Mouse (Mus musculus): ENCODE data around the gene Gm8127. TPM values are rescaled to one million over a fixed set of nuclear protein-coding genes. Genes with fewer than 3 reads are reported as not detected.
"Not testable (repeated sequence)": the region's sequence is repeated elsewhere in the genome, so short reads cannot be mapped to it uniquely, and the experiment has no call there.

Gm8127 gene
- polyA plus RNA-seq, 1 experiment from 2014 or later = not detected

GRCm38 (mm10) chr14:43274986-43275511 lies 18.6 kb downstream of the Gm8127 start, which contains the start of gene Gm9732:
Gene Gm9732, plus strand, starts transcription at chr14:43275036.
- ATAC-seq (ENCODE audit: low FRiP score); H3K9ac ChIP-seq (ENCODE audit: low read length); DNase-seq (ENCODE audit: low spot score, missing footprints); H3K36me3 ChIP-seq (ENCODE audit: control insufficient read depth, insufficient read depth, low read length); H3K4me1 ChIP-seq (ENCODE audit: control insufficient read depth, insufficient read depth, low read length); H3K4me2 ChIP-seq; H3K9me3 ChIP-seq (ENCODE audit: control insufficient read depth, low read length); H3K27me3 ChIP-seq (ENCODE audit: control insufficient read depth, insufficient read depth, low read length); H3K4me3 ChIP-seq (ENCODE audit: low read depth, low read length); H3K27ac ChIP-seq (ENCODE audit: low read depth, low read length): not testable (repeated sequence)
- 87% methylated on average over 8 of the region's 8 CpGs for WGBS

- H3K36me3 ChIP-seq (ENCODE audit: control insufficient read depth, insufficient read depth, low read length); H3K27ac ChIP-seq (ENCODE audit: low read depth, low read length); H3K9me3 ChIP-seq (ENCODE audit: control insufficient read depth, low read length); H3K27me3 ChIP-seq (ENCODE audit: control insufficient read depth, insufficient read depth, low read length); H3K4me2 ChIP-seq; ATAC-seq (ENCODE audit: low FRiP score); H3K4me3 ChIP-seq (ENCODE audit: low read depth, low read length); H3K4me1 ChIP-seq (ENCODE audit: control insufficient read depth, insufficient read depth, low read length); H3K9ac ChIP-seq (ENCODE audit: low read length); DNase-seq (ENCODE audit: low spot score, missing footprints): not testable (repeated sequence)
- WGBS = 55% methylated on average over 1 of the region's 1 CpGs
Observed at GRCm38 (mm10) chr14:43273161-43273560, 20.5 kb downstream of the Gm8127 start.

GRCm38 (mm10) chr14:43269211-43269610 lies 24.4 kb downstream of the Gm8127 start:
- H3K9me3 ChIP-seq (ENCODE audit: control insufficient read depth, low read length); H3K4me2 ChIP-seq; ATAC-seq (ENCODE audit: low FRiP score); DNase-seq (ENCODE audit: low spot score, missing footprints); H3K27me3 ChIP-seq (ENCODE audit: control insufficient read depth, insufficient read depth, low read length); H3K4me1 ChIP-seq (ENCODE audit: control insufficient read depth, insufficient read depth, low read length); H3K27ac ChIP-seq (ENCODE audit: low read depth, low read length); H3K4me3 ChIP-seq (ENCODE audit: low read depth, low read length); H3K36me3 ChIP-seq (ENCODE audit: control insufficient read depth, insufficient read depth, low read length); H3K9ac ChIP-seq (ENCODE audit: low read length): not testable (repeated sequence)
- WGBS = 79% methylated on average over 3 of the region's 3 CpGs

GRCm38 (mm10) chr14:43268521-43269084 lies 25.0 kb downstream of the Gm8127 start:
- not testable (repeated sequence) for H3K9me3 ChIP-seq (ENCODE audit: control insufficient read depth, low read length); H3K27ac ChIP-seq (ENCODE audit: low read depth, low read length); DNase-seq (ENCODE audit: low spot score, missing footprints); H3K4me1 ChIP-seq (ENCODE audit: control insufficient read depth, insufficient read depth, low read length); H3K9ac ChIP-seq (ENCODE audit: low read length); ATAC-seq (ENCODE audit: low FRiP score); H3K36me3 ChIP-seq (ENCODE audit: control insufficient read depth, insufficient read depth, low read length); H3K4me3 ChIP-seq (ENCODE audit: low read depth, low read length); H3K4me2 ChIP-seq; H3K27me3 ChIP-seq (ENCODE audit: control insufficient read depth, insufficient read depth, low read length)
- WGBS = 54% methylated on average over 2 of the region's 2 CpGs

- not testable (repeated sequence) for H3K4me2 ChIP-seq; H3K9ac ChIP-seq (ENCODE audit: low read length); DNase-seq (ENCODE audit: low spot score, missing footprints); H3K27ac ChIP-seq (ENCODE audit: low read depth, low read length); H3K36me3 ChIP-seq (ENCODE audit: control insufficient read depth, insufficient read depth, low read length); H3K4me3 ChIP-seq (ENCODE audit: low read depth, low read length); H3K9me3 ChIP-seq (ENCODE audit: control insufficient read depth, low read length); H3K4me1 ChIP-seq (ENCODE audit: control insufficient read depth, insufficient read depth, low read length); H3K27me3 ChIP-seq (ENCODE audit: control insufficient read depth, insufficient read depth, low read length); ATAC-seq (ENCODE audit: low FRiP score)
- 89% methylated on average over 3 of the region's 3 CpGs for WGBS
Observed at GRCm38 (mm10) chr14:43263421-43263820, 30.2 kb downstream of the Gm8127 start.

- not testable (repeated sequence) for H3K4me3 ChIP-seq (ENCODE audit: low read depth, low read length); DNase-seq (ENCODE audit: low spot score, missing footprints); H3K4me2 ChIP-seq; H3K4me1 ChIP-seq (ENCODE audit: control insufficient read depth, insufficient read depth, low read length); H3K36me3 ChIP-seq (ENCODE audit: control insufficient read depth, insufficient read depth, low read length); H3K9me3 ChIP-seq (ENCODE audit: control insufficient read depth, low read length); ATAC-seq (ENCODE audit: low FRiP score); H3K9ac ChIP-seq (ENCODE audit: low read length); H3K27ac ChIP-seq (ENCODE audit: low read depth, low read length); H3K27me3 ChIP-seq (ENCODE audit: control insufficient read depth, insufficient read depth, low read length)
- WGBS = 86% methylated on average over 2 of the region's 4 CpGs
Observed at GRCm38 (mm10) chr14:43258349-43258748, 35.3 kb downstream of the Gm8127 start, which contains the start of gene Gm8126. Gene Gm8126, plus strand, starts transcription at chr14:43258649.

GRCm38 (mm10) chr14:43256511-43256910 lies 37.1 kb downstream of the Gm8127 start:
- not testable (repeated sequence) for H3K27ac ChIP-seq (ENCODE audit: low read depth, low read length); H3K9ac ChIP-seq (ENCODE audit: low read length); DNase-seq (ENCODE audit: low spot score, missing footprints); ATAC-seq (ENCODE audit: low FRiP score); H3K27me3 ChIP-seq (ENCODE audit: control insufficient read depth, insufficient read depth, low read length); H3K4me1 ChIP-seq (ENCODE audit: control insufficient read depth, insufficient read depth, low read length); H3K36me3 ChIP-seq (ENCODE audit: control insufficient read depth, insufficient read depth, low read length); H3K4me2 ChIP-seq; H3K9me3 ChIP-seq (ENCODE audit: control insufficient read depth, low read length); H3K4me3 ChIP-seq (ENCODE audit: low read depth, low read length)
- WGBS = 71% methylated on average over 1 of the region's 1 CpGs

- H3K9me3 ChIP-seq (ENCODE audit: control insufficient read depth, low read length); H3K27me3 ChIP-seq (ENCODE audit: control insufficient read depth, insufficient read depth, low read length); H3K4me1 ChIP-seq (ENCODE audit: control insufficient read depth, insufficient read depth, low read length); H3K4me2 ChIP-seq; ATAC-seq (ENCODE audit: low FRiP score); H3K36me3 ChIP-seq (ENCODE audit: control insufficient read depth, insufficient read depth, low read length); H3K9ac ChIP-seq (ENCODE audit: low read length); H3K27ac ChIP-seq (ENCODE audit: low read depth, low read length); H3K4me3 ChIP-seq (ENCODE audit: low read depth, low read length): not testable (repeated sequence)
- WGBS = 27% methylated on average over 5 of the region's 6 CpGs
- DNase-seq (ENCODE audit: low spot score, missing footprints) = peak; percentile 59
Observed at GRCm38 (mm10) chr14:43250549-43251253, 42.9 kb downstream of the Gm8127 start.

- H3K4me2 ChIP-seq; H3K27ac ChIP-seq (ENCODE audit: low read depth, low read length); H3K4me1 ChIP-seq (ENCODE audit: control insufficient read depth, insufficient read depth, low read length); ATAC-seq (ENCODE audit: low FRiP score); H3K9ac ChIP-seq (ENCODE audit: low read length); H3K9me3 ChIP-seq (ENCODE audit: control insufficient read depth, low read length); H3K27me3 ChIP-seq (ENCODE audit: control insufficient read depth, insufficient read depth, low read length); H3K4me3 ChIP-seq (ENCODE audit: low read depth, low read length); H3K36me3 ChIP-seq (ENCODE audit: control insufficient read depth, insufficient read depth, low read length); DNase-seq (ENCODE audit: low spot score, missing footprints): not testable (repeated sequence)
- 23% methylated on average over 9 of the region's 12 CpGs for WGBS
Observed at GRCm38 (mm10) chr14:43249611-43250170, 43.9 kb downstream of the Gm8127 start.

All from midbrain, embryonic 11.5 days (tissue).